Mouse (Mus musculus): ENCODE measurements around the gene Zcchc17. TPM values are rescaled to one million over a fixed set of nuclear protein-coding genes. Genes with fewer than 3 reads are reported as not detected.
A peak's percentile ranks its signal among the peaks of the same experiment; 100 is the strongest.

Zcchc17 gene
- total RNA-seq (2021) = 10 to 100 TPM; 38.4 to 47.3 TPM
- long read RNA-seq, experiment 1, transcript Zcchc17-202 (8 exons, 2,113 nt) = major isoform, 96 of 124 reads
- long read RNA-seq, experiment 1, partial matches to known transcripts = 1 of 124 reads
- long read RNA-seq, experiment 1, other reads (novel, unspliced or antisense) = 27 of 124 reads
- long read RNA-seq, experiment 2, transcript Zcchc17-202 (8 exons, 2,113 nt) = major isoform, 114 of 136 reads
- long read RNA-seq, experiment 2, partial matches to known transcripts = 1 of 136 reads
- long read RNA-seq, experiment 2, other reads (novel, unspliced or antisense) = 21 of 136 reads

DNA sequence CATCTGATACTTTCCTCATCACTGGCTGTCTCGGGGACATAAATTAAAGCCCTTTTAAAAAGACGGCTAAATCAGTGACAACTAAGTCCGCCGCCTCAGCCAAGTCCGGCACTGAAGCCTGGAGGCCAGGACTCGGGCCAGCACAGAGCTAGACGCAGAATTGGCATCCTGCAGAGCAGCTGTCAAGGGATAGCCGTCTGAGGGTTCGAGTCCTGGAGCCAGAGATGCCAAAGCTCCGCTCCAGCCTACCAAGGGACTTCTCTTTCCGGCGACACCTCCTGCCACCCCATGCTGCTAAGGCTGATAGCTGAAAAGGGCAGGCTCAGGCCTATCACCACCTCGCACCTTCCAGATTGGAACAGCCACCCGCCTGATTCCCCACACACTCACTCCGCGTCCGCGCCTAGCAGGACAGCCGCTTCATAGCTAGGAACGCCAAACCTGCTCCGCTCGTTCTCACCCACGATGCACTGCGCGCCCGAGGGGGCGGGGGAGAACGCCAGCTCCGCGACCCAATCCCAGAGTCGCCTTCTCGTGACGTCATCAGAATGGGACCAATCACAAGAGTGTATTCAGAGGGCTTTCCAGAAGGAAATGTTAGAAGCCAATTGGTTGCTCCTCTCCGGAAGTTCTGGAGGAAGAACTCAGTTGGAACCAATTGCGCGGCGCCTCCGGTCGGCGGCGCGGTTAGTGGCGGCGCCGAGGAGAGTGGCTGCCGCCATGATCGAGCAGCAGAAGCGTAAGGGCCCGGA lies at the start of gene Zcchc17, which contains the start of gene Snrnp40:
Zcchc17 (minus strand) TSS at position 458 of the 752 bp plus-strand sequence.
Snrnp40 (plus strand) TSS at position 647 of the 752 bp plus-strand sequence.
- peak; percentile 29; the same call in 1 of the 2 replicates for TF ChIP-seq CTCF (IDR thresholded peaks at IDR 0.05)
- peak within 1 kb of the TSS; percentile 95 for H3K4me3 ChIP-seq
- intact Hi-C loops (cut with DNase I) = no loop called here
- peak; percentile 99 for DNase-seq
- peak within 1 kb of the TSS; percentile 93 for H3K27ac ChIP-seq

DNA sequence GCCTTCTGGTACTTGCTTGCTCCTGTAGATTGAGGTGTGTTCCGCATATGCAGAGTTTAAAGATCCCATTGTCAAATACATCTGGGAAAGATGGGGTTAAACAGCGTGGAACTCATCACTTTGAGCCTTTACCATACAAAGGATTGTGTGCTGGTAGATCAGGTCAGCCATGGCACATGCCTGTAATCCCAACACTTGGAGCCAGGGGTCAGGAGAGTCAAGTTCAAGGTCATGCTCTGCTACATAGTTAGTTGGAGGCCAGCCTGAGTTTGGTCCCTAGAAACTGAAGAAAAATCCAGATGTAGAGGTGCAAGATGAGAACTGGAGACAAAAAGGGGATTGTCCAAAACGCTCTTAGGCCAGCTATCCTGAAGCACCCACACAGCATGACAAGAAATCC lies 31.5 kb upstream of the Zcchc17 start:
- intact Hi-C loops (cut with DNase I) = no loop called here
- no peak overlapping the region for H3K4me3 ChIP-seq
- TF ChIP-seq CTCF (IDR thresholded peaks at IDR 0.05) = peak; percentile 12; the same call in 1 of the 2 replicates
- DNase-seq = no peak
- no peak overlapping the region for H3K27ac ChIP-seq

DNA sequence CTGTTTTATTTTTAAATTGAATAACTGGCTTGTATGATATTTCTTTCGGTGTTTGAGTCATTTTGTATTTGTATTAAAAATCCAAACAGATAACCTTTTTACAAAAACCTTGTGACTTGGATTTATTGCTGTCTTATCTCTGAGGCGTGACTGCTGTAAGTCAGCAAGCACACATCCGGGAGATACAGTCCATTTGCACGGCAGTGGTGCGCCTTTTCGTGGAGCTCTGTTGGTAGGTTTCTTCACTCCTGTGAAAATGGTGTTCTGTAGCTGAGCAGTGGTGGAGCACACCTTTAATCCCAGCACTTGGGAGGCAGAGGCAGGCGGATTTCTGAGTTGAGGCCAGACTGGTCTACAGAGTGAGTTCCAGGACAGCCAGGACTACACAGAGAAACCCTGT lies 30.2 kb upstream of the Zcchc17 start:
- no peak for DNase-seq
- Histone ChIP-seq H3K27ac (peak overlapping the region; percentile 28; the same call in 1 of the 2 replicates), H3K4me3 (no peak overlapping the region)
- intact Hi-C loops (cut with DNase I) = no loop called here
- TF ChIP-seq CTCF (IDR thresholded peaks at IDR 0.05) = no peak

DNA sequence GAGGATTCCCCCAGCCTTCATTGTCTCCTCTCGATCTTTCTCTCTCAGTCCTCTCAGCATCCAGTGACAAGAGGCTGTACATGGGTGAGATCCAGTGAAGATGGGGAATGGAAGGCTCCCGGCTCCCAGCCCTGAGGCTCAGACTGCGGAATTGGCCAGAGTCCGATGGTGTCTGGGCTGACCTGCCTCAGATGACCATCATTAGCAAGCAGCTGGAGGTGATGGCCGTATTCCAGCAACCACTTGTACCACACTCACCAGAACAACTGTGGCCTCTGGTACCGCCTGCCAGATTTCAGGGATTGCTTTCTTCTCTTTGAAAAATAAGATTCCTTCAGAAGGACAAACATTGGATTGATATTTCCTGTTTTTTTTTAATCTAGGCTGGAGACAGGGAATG lies 29.8 kb upstream of the Zcchc17 start:
- Histone ChIP-seq H3K4me3 (no peak overlapping the region), H3K27ac (peak overlapping the region; percentile 87)
- peak; percentile 91 for DNase-seq
- intact Hi-C loops (cut with DNase I) = no loop called here
- no peak for TF ChIP-seq CTCF (IDR thresholded peaks at IDR 0.05)

DNA sequence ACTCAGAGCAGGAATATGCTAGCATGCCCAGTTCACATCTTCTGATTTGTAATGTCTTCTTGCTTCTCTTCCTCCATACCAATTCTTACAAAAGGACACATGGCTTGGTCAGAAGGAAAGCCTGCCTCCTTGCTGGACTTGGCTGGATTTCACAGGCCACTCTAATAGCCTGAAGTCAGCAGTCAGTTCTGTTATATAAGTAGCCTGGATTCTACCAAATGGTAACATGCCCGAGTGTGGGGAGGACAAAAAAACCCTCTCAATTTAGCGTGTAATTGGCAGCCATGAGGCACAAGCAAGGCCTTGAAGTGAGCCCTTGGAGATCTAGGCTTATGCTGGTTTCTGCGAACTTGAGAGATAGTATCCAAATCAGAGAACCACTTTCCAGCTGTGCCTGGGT lies 27.5 kb upstream of the Zcchc17 start:
- no peak for TF ChIP-seq CTCF (IDR thresholded peaks at IDR 0.05)
- DNase-seq = peak; percentile 62
- Histone ChIP-seq H3K4me3 (no peak overlapping the region), H3K27ac (peak overlapping the region; percentile 87)
- intact Hi-C loops (cut with DNase I) = no loop called here

DNA sequence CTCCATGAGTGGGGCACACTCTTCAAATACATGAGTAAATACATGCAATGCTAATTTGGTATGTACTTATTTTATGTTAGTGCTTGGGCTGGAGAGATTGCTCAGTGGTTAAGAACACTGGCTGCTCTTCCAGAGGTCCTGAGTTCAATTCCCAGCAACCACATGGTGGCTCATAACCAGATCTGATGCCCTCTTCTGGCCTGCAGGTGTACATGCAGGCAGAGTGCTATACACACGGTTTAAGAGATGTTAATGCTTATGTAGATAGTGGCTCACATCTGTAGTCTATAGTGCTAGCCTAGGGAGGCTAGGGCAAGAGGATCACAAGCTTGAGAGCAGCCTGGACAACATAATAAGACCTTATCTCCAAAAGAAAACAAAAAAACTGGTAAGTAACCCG lies 20.7 kb upstream of the Zcchc17 start:
- no peak overlapping the region for H3K27ac ChIP-seq
- intact Hi-C loops (cut with DNase I) = no loop called here
- no peak overlapping the region for H3K4me3 ChIP-seq
- TF ChIP-seq CTCF (IDR thresholded peaks at IDR 0.05) = peak; percentile 3; the same call in 1 of the 2 replicates
- DNase-seq = no peak

DNA sequence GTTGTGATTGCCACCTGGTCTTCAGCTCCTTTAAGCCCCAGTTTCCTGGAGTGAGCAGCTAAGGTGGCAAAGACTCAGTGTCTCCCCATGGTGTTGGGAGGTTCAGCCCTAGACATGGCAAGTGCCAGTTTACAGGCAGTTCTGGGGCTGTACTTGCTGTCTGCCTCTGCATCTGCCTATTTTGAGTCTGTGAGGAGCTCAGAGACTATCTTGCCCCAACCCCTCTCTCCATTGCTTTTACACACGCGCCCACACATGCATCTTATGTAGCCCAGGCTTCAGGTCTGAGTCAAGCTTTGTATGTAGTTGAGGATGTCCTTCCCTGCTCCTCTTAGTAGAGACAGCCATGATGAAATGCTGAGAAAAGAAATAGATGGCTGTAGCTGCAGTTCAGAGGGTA lies 19.4 kb upstream of the Zcchc17 start:
- Histone ChIP-seq H3K27ac (no peak overlapping the region), H3K4me3 (no peak overlapping the region)
- intact Hi-C loops (cut with DNase I) = no loop called here
- DNase-seq = no peak
- TF ChIP-seq CTCF (IDR thresholded peaks at IDR 0.05) = no peak

DNA sequence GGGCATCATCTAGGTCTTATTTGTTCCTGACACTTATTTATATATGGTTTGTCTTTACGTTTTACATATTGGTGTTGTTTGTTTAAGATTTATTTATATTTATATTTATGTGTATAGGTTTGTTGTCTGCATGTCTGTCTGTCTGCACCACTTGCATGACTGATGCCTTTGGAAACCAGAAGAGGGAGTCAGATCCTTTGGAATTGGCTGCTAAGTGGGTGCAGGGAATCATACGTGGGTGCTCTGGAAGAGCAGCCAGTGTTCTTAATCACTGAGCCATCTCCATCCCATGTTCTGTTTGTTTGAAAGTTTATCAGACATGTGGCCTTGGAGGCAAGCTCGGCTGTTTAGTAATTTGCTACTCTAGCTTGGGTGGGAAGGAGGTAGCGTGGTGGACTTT lies 17.8 kb upstream of the Zcchc17 start:
- H3K27ac ChIP-seq = no peak overlapping the region
- peak; percentile 39 for TF ChIP-seq CTCF (IDR thresholded peaks at IDR 0.05)
- no peak for DNase-seq
- H3K4me3 ChIP-seq = no peak overlapping the region
- intact Hi-C loops (cut with DNase I) = no loop called here

DNA sequence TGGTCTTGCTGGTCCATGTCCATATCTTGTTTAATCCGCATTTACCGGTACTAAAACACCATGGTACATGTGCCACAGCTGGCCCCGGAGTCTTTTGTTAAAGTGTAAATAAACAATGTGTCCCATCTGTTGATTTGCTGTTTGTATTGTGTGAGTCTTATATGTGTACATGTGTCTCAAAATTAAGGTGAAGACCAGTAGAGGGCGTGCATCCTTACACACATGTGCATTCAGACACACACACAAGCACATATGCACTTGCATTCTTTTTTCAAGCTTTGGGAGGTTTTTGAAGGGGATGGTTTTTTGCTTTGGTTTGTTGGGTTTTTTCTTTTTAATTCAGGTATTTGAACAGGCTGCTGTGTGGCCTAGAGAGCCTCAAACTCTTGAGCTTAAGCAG lies 16.9 kb upstream of the Zcchc17 start:
- no peak overlapping the region for H3K4me3 ChIP-seq
- peak; percentile 30; the same call in 1 of the 2 replicates for TF ChIP-seq CTCF (IDR thresholded peaks at IDR 0.05)
- no peak for DNase-seq
- H3K27ac ChIP-seq = no peak overlapping the region
- intact Hi-C loops (cut with DNase I) = no loop called here

DNA sequence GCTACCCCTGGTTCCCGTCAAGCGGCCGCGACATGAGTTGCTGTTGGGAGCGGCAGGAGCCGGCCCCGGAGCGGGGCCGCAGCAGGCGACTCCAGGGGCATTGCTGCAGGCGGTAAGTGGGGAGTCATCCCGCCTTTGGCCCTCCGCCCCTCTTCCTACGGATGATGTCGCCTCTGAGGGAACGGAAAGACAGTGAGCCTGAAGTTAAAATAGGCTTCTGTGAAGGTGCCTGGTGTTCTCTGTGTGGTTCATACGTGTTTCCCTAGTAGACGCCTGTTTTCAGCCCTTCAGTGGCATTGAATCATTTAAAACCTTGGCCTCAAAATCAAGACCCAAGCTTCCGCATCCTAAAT lies 471 bp upstream of the Zcchc17 start:
- no peak for DNase-seq
- no peak for TF ChIP-seq CTCF (IDR thresholded peaks at IDR 0.05)
- Histone ChIP-seq H3K4me3 (peak overlapping the region; percentile 95), H3K27ac (peak overlapping the region; percentile 93)
- intact Hi-C loops (cut with DNase I) = no loop called here

DNA sequence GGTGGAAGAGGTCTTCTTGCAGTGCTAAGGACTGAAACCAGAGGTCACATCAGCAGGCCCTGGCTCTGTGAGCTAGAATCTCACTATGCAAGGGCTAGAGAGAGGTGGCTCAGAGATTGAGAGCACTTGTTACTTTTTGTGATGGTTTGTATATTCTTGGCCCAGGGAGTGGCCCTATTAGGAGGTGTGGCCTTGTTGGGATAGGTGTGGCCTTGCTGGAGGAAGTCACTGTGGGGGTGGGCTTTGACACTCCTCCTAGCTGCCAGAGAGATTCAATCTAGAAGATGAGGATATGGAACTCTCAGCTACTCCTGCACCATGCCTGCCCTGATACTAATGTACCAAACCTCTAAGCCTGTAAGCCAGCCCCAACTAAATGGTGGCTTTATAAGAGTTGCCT lies 1.8 kb downstream of the Zcchc17 start:
- intact Hi-C loops (cut with DNase I) = no loop called here
- no peak for TF ChIP-seq CTCF (IDR thresholded peaks at IDR 0.05)
- DNase-seq = no peak
- H3K4me3 ChIP-seq = no peak overlapping the region
- no peak overlapping the region for H3K27ac ChIP-seq

DNA sequence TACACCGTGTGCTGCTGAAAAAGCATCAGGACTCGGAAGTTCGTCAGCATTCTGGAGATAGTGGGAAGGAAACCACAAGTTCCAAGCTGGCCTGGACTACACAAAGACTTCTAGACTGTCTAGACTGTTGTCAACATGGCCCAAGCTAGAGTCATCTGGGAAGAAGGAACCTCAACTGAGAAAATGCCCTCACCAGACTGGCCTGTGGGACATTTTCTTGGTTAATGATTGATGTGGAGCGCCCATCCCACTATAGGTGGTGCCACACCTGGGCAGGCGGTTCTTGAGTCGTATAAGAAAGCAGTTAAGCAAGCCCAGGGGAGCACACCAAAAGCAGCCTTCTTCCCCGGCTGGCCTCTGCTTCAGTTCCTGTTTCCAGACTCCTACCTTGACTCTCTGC lies 7.2 kb downstream of the Zcchc17 start:
- intact Hi-C loops (cut with DNase I) = no loop called here

DNA sequence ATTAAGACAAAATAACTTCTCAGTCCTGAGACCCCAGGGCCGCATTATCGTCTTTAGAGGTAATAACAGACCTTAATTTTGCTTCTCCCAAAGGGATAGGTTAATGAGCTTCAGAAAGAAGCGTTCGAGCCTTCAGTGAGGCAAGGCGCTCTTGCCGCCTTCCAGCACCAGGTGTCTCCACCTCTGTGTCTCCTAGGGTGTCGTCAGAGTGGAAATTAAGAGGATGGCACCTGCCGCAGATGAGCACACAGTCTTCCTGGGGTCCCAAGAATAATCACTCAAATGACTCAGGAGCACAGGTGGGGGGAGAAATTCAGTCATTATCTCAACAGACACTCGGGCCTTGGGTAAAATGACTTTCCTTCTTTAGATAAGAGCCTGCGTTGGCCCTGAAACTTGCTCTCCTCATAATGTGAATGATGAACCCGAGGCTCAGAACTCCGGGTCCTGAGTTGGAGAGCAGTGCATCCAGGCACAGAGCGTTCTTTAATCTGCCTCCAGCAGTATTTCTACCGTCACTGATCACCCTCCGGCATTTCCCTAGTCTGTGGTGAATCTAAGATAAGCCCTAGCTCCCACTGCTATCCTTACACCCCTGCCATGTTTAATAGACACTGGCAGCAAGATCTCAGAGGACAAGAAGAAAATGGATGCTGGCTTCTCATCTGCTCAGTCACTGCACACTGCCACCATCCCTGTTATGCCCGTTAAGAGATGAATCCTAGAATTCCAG lies 8.9 kb downstream of the Zcchc17 start:
- no peak for DNase-seq
- intact Hi-C loops (cut with DNase I) = no loop called here
- Histone ChIP-seq H3K4me3 (no peak overlapping the region), H3K27ac (no peak overlapping the region)
- peak; percentile 17; the same call in 1 of the 2 replicates for TF ChIP-seq CTCF (IDR thresholded peaks at IDR 0.05)

More for the DNA sequence above, 7.2 kb downstream of the Zcchc17 start:
- TF ChIP-seq CTCF (IDR thresholded peaks at IDR 0.05) = no peak
- Histone ChIP-seq H3K27ac (no peak overlapping the region), H3K4me3 (no peak overlapping the region)
- no peak for DNase-seq

Measured in gastrocnemius, adult 2 months (tissue).